Mouse (Mus musculus) C2C12 (cell line): ENCODE measurements around the gene Rragc.

Source experiments
- CEBPB ChIP-seq: IDR thresholded peaks from one replicate; pipeline ENCODE4 v1.6.1; 2011; ENCODE audit warnings: low read depth, mild to moderate bottlenecking, control low read depth, moderate library complexity
- CTCF ChIP-seq: IDR thresholded peaks from one replicate; pipeline ENCODE4 v1.5.1; 2011; ENCODE audit not compliant: control insufficient read depth, insufficient read depth, insufficient read length
- FOSL1 ChIP-seq: IDR thresholded peaks from one replicate; pipeline ENCODE4 v1.8.0; 2011; ENCODE audit warnings: mild to moderate bottlenecking, low read length; ENCODE audit not compliant: poor library complexity, insufficient read depth, severe bottlenecking
- MAX ChIP-seq: IDR thresholded peaks from one replicate; pipeline ENCODE4 v1.6.1; 2011; ENCODE audit warnings: mild to moderate bottlenecking, control low read depth
- MYOD1 ChIP-seq: IDR thresholded peaks from one replicate; pipeline ENCODE4 v1.6.1; 2011; ENCODE audit warnings: low read depth; ENCODE audit not compliant: control insufficient read depth, insufficient read length
- MYOG ChIP-seq: IDR thresholded peaks from one replicate; pipeline ENCODE4 v1.6.1; 2011; ENCODE audit not compliant: control insufficient read depth, insufficient read length; ENCODE audit errors: extremely low read depth
- USF1 ChIP-seq: IDR thresholded peaks from one replicate; pipeline ENCODE4 v1.6.1; 2011; ENCODE audit warnings: low read depth, mild to moderate bottlenecking, control low read depth, moderate library complexity

- TF ChIP-seq MAX (no peak), CTCF (no peak), USF1 (no peak), MYOD1 (no peak), FOSL1 (no peak), CEBPB (no peak), MYOG (no peak)
These were observed 43.7 kb downstream of the Rragc start for GRCm38 (mm10) chr4:123960955-123961354.
